Mouse (Mus musculus): Measurements from ENCODE around the gene Naa38.

Gene Naa38

GRCm38 (mm10) chr11:69410310-69411072 lies 15.2 kb downstream of the Naa38 start:
- in situ Hi-C loops (cut with MboI; ENCODE audit: unreplicated experiment in 2 of 2) = loop anchor here in 1 of 2 experiments (25.0 kb wide), 2 partner anchors 577 to 1252 kb away; partner anchors contain the start of genes Ctdnep1, Elp5, Eno3 and Gabarap

GRCm38 (mm10) chr11:69411073-69411535 lies 15.8 kb downstream of the Naa38 start:
- in situ Hi-C loops (cut with MboI; ENCODE audit: unreplicated experiment in 2 of 2) = loop anchor here in 1 of 2 experiments (25.0 kb wide), 2 partner anchors 576 to 1251 kb away; partner anchors contain the start of genes Ctdnep1, Elp5, Eno3 and Gabarap

- in situ Hi-C loops (cut with MboI; ENCODE audit: unreplicated experiment in 2 of 2) = loop anchor here in 1 of 2 experiments (25.0 kb wide), 2 partner anchors 576 to 1251 kb away; partner anchors contain the start of genes Ctdnep1, Elp5, Eno3 and Gabarap
These were observed 16.4 kb downstream of the Naa38 start for GRCm38 (mm10) chr11:69411538-69412203.

- in situ Hi-C loops (cut with MboI; ENCODE audit: unreplicated experiment in 2 of 2) = loop anchor here in 1 of 2 experiments (25.0 kb wide), 2 partner anchors 575 to 1250 kb away; partner anchors contain the start of genes Ctdnep1, Elp5, Eno3 and Gabarap
These were observed 17.3 kb downstream of the Naa38 start for GRCm38 (mm10) chr11:69412548-69412947.

GRCm38 (mm10) chr11:69413221-69414181 lies 18.2 kb downstream of the Naa38 start, which contains the start of gene Kdm6b:
Gene Kdm6b, minus strand, starts transcription at chr11:69413675.
- in situ Hi-C loops (cut with MboI; ENCODE audit: unreplicated experiment in 2 of 2) = loop anchor here in 1 of 2 experiments (25.0 kb wide), 2 partner anchors 574 to 1249 kb away; partner anchors contain the start of genes Ctdnep1, Elp5, Eno3 and Gabarap

- in situ Hi-C loops (cut with MboI; ENCODE audit: unreplicated experiment in 2 of 2) = loop anchor here in 1 of 2 experiments (25.0 kb wide), 2 partner anchors 573 to 1248 kb away; partner anchors contain the start of genes Ctdnep1, Elp5, Eno3 and Gabarap
These were observed 19.4 kb downstream of the Naa38 start for GRCm38 (mm10) chr11:69414421-69415326.

GRCm38 (mm10) chr11:69415327-69415667 lies 20.0 kb downstream of the Naa38 start:
- in situ Hi-C loops (cut with MboI; ENCODE audit: unreplicated experiment in 2 of 2) = loop anchor here in 1 of 2 experiments (25.0 kb wide), 2 partner anchors 572 to 1247 kb away; partner anchors contain the start of genes Ctdnep1, Elp5, Eno3 and Gabarap

- in situ Hi-C loops (cut with MboI; ENCODE audit: unreplicated experiment in 2 of 2) = loop anchor here in 1 of 2 experiments (25.0 kb wide), 2 partner anchors 571 to 1246 kb away; partner anchors contain the start of genes Ctdnep1, Elp5, Eno3 and Gabarap
These were observed 20.6 kb downstream of the Naa38 start for GRCm38 (mm10) chr11:69415668-69416451.

GRCm38 (mm10) chr11:69416509-69416908 lies 21.2 kb downstream of the Naa38 start:
- in situ Hi-C loops (cut with MboI; ENCODE audit: unreplicated experiment in 2 of 2) = loop anchor here in 1 of 2 experiments (25.0 kb wide), 2 partner anchors 571 to 1246 kb away; partner anchors contain the start of genes Ctdnep1, Elp5, Eno3 and Gabarap

- in situ Hi-C loops (cut with MboI; ENCODE audit: unreplicated experiment in 2 of 2) = loop anchor here in 1 of 2 experiments (25.0 kb wide), 2 partner anchors 570 to 1245 kb away; partner anchors contain the start of genes Ctdnep1, Elp5, Eno3 and Gabarap
These were observed 21.7 kb downstream of the Naa38 start for GRCm38 (mm10) chr11:69416921-69417448.

- in situ Hi-C loops (cut with MboI; ENCODE audit: unreplicated experiment in 2 of 2) = loop anchor here in 1 of 2 experiments (25.0 kb wide), 2 partner anchors 570 to 1245 kb away; partner anchors contain the start of genes Ctdnep1, Elp5, Eno3 and Gabarap
These were observed 22.4 kb downstream of the Naa38 start for GRCm38 (mm10) chr11:69417449-69418384.

GRCm38 (mm10) chr11:69418481-69419442 lies 23.5 kb downstream of the Naa38 start:
- in situ Hi-C loops (cut with MboI; ENCODE audit: unreplicated experiment in 2 of 2) = loop anchor here in 1 of 2 experiments (25.0 kb wide), 2 partner anchors 569 to 1244 kb away; partner anchors contain the start of genes Ctdnep1, Elp5, Eno3 and Gabarap

GRCm38 (mm10) chr11:69419443-69419812 lies 24.1 kb downstream of the Naa38 start:
- in situ Hi-C loops (cut with MboI; ENCODE audit: unreplicated experiment in 2 of 2) = loop anchor here in 1 of 2 experiments (25.0 kb wide), 2 partner anchors 568 to 1243 kb away; partner anchors contain the start of genes Ctdnep1, Elp5, Eno3 and Gabarap

GRCm38 (mm10) chr11:69419813-69420553 lies 24.7 kb downstream of the Naa38 start:
- in situ Hi-C loops (cut with MboI; ENCODE audit: unreplicated experiment in 2 of 2) = loop anchor here in 1 of 2 experiments (25.0 kb wide), 2 partner anchors 567 to 1242 kb away; partner anchors contain the start of genes Ctdnep1, Elp5, Eno3 and Gabarap

Data from v-Abl transformed pro-B cells (cell line).